Mouse (Mus musculus) layer of hippocampus, postnatal 36 days (tissue): Measurements from ENCODE around the gene Fgfr2. TPM values are rescaled to one million over a fixed set of nuclear protein-coding genes. Genes with fewer than 3 reads are reported as not detected.
"Not testable (repeated sequence)": the region's sequence is repeated elsewhere in the genome, so short reads cannot be mapped to it uniquely, and the experiment has no call there.

ENCODE experiments used
- DNase-seq, 2 experiments: peaks; one replicate each; pipeline ENCODE4 v3.0.0; 2022
- total RNA-seq, 2 experiments: library from RNA; stranded (reverse); gene quantifications; 2 replicates each; pipeline ENCODE4 v1.2.3; 2021

Fgfr2 gene
- total RNA-seq, 2 experiments from 2014 or later: 45.4 to 47.9 TPM

- no peak for DNase-seq
Observed at GRCm38 (mm10) chr7:130617591-130617990, 2505.6 kb downstream of the Fgfr2 start.

DNA sequence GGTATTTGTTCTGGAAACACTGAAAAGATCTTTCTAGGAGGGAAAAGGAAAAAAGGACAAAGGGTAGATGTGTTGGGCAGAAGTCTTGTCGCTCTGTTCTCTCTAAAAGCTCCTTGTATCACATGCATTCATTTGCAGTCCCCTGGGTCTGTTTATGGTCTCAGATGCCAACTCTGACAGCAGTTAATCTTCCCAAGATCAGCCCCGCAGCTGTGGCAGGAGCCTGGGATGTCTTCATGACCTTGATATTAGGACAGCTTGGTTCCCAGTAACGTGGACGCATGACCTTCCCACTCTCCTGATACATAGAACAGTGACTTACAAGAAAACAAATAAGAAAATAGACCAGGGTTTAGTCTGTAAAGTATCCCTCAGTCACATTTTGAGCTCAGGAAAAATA, 2509.2 kb downstream of the Fgfr2 start:
- no peak for DNase-seq

- DNase-seq: no peak
Observed at GRCm38 (mm10) chr7:130606958-130607357, 2516.2 kb downstream of the Fgfr2 start.

DNA sequence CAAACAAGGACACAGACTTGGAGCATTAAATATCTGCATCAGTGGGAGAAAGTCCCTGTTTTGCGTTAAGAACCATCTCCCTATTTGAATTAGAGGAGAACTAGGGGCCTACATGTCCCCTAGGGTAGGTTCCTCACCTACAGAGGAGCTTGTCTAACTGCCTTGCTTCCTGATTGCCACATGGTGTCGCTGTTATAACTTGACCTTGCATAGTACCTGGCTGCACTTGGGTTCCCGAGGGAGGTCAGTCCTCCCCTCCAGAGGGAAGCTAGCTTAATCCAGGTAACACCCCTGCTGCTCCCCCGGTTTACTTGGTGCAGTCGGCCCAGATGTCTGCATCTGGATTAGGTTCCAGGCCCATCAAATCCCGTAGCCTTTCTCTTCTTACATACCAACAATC, 2518.0 kb downstream of the Fgfr2 start:
- DNase-seq: no peak

DNA sequence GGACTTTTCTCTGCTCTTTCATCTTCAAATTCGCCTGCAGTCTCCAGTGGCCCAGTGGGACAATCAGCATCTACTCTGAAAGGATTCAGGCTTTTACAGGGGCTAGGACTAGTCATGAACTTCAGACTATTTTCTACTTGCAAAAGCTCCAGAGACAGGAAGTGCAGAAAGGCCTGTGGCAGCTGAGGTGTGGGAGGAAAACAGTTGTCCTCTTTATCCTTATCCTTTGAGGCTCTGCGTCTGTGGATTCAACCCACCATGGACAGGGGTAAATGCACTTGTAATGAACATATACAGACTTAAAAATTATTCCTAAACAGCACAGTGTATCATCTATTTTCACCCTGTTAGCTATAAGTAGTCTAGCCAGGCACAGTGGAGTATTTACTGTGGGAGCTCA, 2518.8 kb downstream of the Fgfr2 start:
- no peak for DNase-seq

DNA sequence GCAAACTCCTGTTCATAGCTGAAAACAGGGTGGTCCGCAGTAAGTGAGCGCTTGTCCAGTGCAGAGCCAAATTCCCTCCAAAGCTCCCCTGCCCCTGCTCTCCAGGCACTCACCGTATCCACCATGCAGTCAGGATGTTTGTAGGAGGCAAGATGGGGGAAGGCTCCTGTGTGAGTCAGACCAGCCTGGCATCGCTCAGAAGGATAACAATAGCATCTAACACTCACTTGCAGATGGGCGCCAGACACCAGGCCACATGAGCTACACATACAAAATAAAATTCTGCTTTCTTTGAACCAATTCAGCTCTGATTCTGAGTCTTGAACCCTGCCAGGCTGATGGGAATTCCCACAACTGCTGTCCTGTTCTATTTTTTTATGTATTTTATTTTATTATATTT, 2519.6 kb downstream of the Fgfr2 start:
- peak; percentile 43 to 49 for DNase-seq

GRCm38 (mm10) chr7:130602804-130603203, 2520.3 kb downstream of the Fgfr2 start:
- DNase-seq: no peak

- no peak for DNase-seq
Observed at GRCm38 (mm10) chr7:130600546-130600945, 2522.6 kb downstream of the Fgfr2 start.

DNA sequence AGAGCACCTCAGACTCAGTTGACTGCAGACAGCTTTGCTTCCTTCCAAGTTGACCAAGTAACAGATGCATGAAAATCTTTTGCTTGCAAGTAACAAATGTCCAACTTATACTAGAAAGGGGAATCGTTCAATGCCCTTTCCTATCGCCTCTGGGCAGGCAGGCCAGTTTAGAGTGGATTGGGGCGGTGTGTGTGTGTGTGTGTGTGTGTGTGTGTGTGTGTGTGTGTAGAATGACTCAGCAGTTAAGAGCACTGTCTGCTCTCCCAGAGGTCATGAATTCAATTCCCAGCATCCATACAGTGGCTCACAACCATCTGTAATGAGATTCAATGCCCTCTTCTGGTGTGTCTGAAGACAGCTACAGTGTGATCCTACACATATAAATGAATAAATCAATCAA, 2523.1 kb downstream of the Fgfr2 start:
- no peak for DNase-seq

GRCm38 (mm10) chr7:130597546-130597945, 2525.6 kb downstream of the Fgfr2 start:
- DNase-seq: no peak

DNA sequence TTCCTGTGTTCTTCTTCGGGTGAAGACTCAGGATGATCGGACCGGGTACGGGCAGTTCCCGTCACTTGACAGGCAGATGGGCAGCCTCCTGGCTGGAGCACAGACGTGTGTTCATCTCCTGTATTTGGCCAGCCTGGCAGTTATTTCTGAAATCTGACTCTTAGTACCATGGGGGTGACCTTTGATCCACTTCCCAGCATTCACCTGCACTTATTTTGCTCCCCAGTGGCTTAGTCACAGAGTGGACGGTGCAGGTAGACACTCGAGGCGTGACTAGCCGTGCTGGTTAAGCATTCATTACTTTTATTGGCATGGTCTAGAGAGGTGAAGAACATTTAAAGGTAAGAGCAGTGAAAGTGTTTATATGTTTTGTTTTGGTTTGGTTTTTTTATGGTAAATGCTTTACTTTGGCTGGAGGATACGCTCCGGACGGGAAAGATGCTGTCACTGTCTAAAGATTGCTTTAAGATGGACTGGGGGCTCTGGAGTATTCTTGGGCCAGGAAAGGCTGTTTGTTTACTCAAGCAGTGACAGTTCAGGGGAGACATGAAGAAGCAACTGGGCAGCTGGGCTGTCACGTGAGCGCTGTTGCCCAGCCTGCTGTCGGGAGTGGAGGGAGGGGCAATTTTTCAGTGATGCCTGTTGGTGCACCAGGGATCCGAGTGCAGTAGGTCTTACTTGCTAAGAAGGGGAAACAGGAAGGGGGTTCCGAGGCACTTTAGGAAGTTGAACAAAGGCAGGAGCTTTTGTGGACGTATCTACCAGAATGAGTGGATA, 2526.9 kb downstream of the Fgfr2 start:
- DNase-seq: not testable (repeated sequence)

GRCm38 (mm10) chr7:130593375-130594239, 2529.5 kb downstream of the Fgfr2 start:
- DNase-seq: not testable (repeated sequence)

DNA sequence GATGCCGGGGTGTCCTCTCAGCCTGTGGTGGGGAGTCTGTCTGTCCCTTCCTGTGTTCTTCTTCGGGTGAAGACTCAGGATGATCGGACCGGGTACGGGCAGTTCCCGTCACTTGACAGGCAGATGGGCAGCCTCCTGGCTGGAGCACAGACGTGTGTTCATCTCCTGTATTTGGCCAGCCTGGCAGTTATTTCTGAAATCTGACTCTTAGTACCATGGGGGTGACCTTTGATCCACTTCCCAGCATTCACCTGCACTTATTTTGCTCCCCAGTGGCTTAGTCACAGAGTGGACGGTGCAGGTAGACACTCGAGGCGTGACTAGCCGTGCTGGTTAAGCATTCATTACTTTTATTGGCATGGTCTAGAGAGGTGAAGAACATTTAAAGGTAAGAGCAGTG, 2530.2 kb downstream of the Fgfr2 start:
- not testable (repeated sequence) for DNase-seq

- no peak for DNase-seq
Observed at GRCm38 (mm10) chr7:130590845-130591437, 2532.2 kb downstream of the Fgfr2 start.

- DNase-seq: peak; percentile 41 to 47
Observed at GRCm38 (mm10) chr7:130590081-130590828, 2532.9 kb downstream of the Fgfr2 start.

- DNase-seq: no peak
Observed at GRCm38 (mm10) chr7:130586521-130587072, 2536.6 kb downstream of the Fgfr2 start.

DNA sequence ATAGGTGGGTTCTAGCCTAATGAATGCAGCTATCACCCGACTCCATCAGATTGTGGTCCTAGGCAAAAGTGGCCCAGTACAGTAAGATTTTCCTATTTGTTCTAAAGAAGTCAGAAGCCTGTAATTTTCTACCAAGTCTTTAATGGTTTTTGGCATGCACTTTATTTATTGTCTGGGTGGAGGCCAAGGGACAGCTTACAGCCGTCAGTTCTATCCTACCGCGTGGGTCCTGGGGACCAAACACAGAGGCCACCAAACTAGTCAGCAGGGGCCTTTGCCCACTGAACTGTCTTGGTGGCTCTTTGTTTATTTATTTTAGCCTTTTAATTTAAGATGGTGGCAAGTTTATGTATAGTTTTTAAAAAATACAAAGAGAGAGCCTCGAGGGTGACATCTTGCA, 2544.5 kb downstream of the Fgfr2 start:
- DNase-seq: no peak

GRCm38 (mm10) chr7:130578066-130578465, 2545.1 kb downstream of the Fgfr2 start:
- DNase-seq: no peak

DNA sequence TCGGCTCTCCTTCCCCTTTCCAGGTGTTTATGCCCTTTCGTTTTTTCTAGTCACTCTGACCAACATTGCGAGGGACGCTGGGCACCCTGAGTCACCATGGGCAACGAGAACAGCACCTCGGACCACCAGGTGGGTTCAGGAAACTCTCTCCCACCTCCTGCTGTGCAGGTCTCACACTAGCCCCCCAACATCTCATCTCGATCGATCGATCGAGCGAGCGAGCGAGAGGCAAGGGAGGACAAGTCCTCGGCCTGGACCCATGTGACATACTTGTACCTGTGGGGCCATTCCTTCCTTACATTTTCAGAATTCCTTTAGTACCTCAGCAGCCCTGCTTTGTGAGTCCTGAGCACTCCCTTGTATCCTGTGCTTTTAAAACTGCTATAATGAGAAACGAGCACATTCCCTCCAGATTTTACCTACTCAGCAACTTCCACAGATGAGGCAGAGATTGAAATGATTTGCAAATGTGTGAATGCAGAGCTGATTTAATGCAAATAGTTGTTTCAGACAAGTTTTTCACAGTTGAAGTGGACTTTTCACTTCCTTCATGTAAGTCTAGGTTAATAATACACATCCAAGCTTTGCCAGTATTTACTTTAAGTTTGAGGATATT, 2545.7 kb downstream of the Fgfr2 start, which contains the start of gene Tacc2:
Gene Tacc2, plus strand, starts transcription at position 51 of the 616 bp plus-strand sequence.
- DNase-seq: no peak

DNA sequence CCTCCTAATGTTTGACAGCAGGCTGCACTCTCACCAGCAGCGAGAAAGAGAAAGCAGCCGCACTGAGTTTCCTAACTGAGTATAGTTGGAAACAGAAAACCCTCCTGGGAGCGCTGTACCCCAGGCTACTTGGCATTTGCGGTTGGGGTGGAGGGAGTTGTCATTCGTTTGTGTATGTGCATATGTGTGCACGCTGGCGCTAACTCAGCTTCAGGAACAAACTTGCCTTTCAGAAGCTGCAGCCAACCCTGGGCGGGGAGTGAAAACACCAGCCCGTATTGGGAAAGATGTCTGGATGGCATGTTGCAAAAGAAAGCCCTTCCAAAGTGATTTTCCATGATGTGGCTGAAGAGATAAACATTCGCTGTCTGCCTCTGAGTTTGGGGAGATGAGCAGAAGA, 2546.2 kb downstream of the Fgfr2 start:
- DNase-seq: no peak

- no peak for DNase-seq
Observed at GRCm38 (mm10) chr7:130574211-130574991, 2548.7 kb downstream of the Fgfr2 start.
